11 mouse cellular contexts compared by ENCODE assay signal in genomic region chr12:67011368-67011767, GRCm38 (mm10).
DNase-seq lines count a peak whose midpoint lies in the region; ATAC-seq and TF ChIP-seq lines count a peak whose summit lies in the region.
"Had no signal": no experiment of that assay in that cellular context is flagged by ENCODE, and none has a peak within 500 bp of the region (broad histone marks: within the 10 kb centered on the region; RNA-seq: fewer than 3 reads in every experiment).

No protein-coding gene starts in this region.

- WGBS in hindbrain, postnatal 0 days: 49% methylated on average over 4 of the region's 4 CpGs
- 74% methylated on average over 4 of the region's 4 CpGs for WGBS in hindbrain, embryonic 13.5 days
- 81% methylated on average over 4 of the region's 4 CpGs for WGBS in limb, embryonic 10.5 days

- DNase-seq in hindbrain, postnatal 0 days (ENCODE audit: low spot score): peak; percentile 45
- DNase-seq in frontal cortex, postnatal 10 days (ENCODE audit: low spot score in 2 of 2): peak; percentile 16 to 33
- DNase-seq in layer of hippocampus, postnatal 36 days: peak; percentile 45 to 50
- peak; percentile 44 for DNase-seq in right cerebral cortex, postnatal 25 days
- DNase-seq in limb, embryonic 10.5 days (ENCODE audit: low spot score): no peak
- no peak for DNase-seq in c-Kit-positive CD71-positive TER-119-positive erythroid progenitor cells, embryonic 14.5 days (ENCODE audit: low spot score)
- DNase-seq: heart, postnatal 36 days; lung, adult 18-20 months had no signal

- H3K36me3 ChIP-seq in hindbrain, postnatal 0 days (ENCODE audit: insufficient read depth, low read length): no peaks in the 10 kb centered on the region
- H3K36me3 ChIP-seq in hindbrain, embryonic 13.5 days: no peaks in the 10 kb centered on the region
- no peaks in the 10 kb centered on the region for H3K36me3 ChIP-seq in limb, embryonic 10.5 days
- H3K36me3 ChIP-seq: midbrain, embryonic 12.5 days had no signal

- H3K9ac ChIP-seq in hindbrain, postnatal 0 days (replicated peaks; ENCODE audit: low read length): no peak overlapping the region
- no peak overlapping the region for H3K9ac ChIP-seq in hindbrain, embryonic 13.5 days
- H3K9ac ChIP-seq: midbrain, embryonic 12.5 days had no signal

- no peak overlapping the region for H3K4me2 ChIP-seq in hindbrain, postnatal 0 days (ENCODE audit: low read depth, low read length)
- H3K4me2 ChIP-seq in hindbrain, embryonic 13.5 days: no peak overlapping the region
- H3K4me2 ChIP-seq: midbrain, embryonic 12.5 days had no signal

- TF ChIP-seq CTCF in hindbrain, postnatal 0 days (IDR thresholded peaks at IDR 0.05; ENCODE audit: low read depth): no peak

- peak; percentile 63; the same call in 1 of the 2 replicates for ATAC-seq in hindbrain, postnatal 0 days
- ATAC-seq in hindbrain, embryonic 13.5 days (ENCODE audit: low FRiP score): no peak

- no peaks in the 10 kb centered on the region for H3K27me3 ChIP-seq in hindbrain, postnatal 0 days (ENCODE audit: insufficient read depth, low read length)
- no peaks in the 10 kb centered on the region for H3K27me3 ChIP-seq in hindbrain, embryonic 13.5 days
- H3K27me3 ChIP-seq in limb, embryonic 10.5 days (ENCODE audit: low read depth, poor library complexity, severe bottlenecking): no peaks in the 10 kb centered on the region
- H3K27me3 ChIP-seq: midbrain, embryonic 12.5 days had no signal

- no peaks in the 10 kb centered on the region for H3K4me1 ChIP-seq in hindbrain, postnatal 0 days (ENCODE audit: insufficient read depth, low read length)
- H3K4me1 ChIP-seq in hindbrain, embryonic 13.5 days (replicated peaks): peaks cover 5% of the 10 kb centered on the region; the same call in 1 of the 2 replicates
- no peaks in the 10 kb centered on the region for H3K4me1 ChIP-seq in limb, embryonic 10.5 days
- H3K4me1 ChIP-seq: midbrain, embryonic 12.5 days had no signal

- no peaks in the 10 kb centered on the region for H3K9me3 ChIP-seq in hindbrain, postnatal 0 days (ENCODE audit: low read length)
- H3K9me3 ChIP-seq in hindbrain, embryonic 13.5 days: no peaks in the 10 kb centered on the region
- H3K9me3 ChIP-seq in limb, embryonic 10.5 days (replicated peaks): no peaks in the 10 kb centered on the region
- H3K9me3 ChIP-seq: midbrain, embryonic 12.5 days had no signal

- H3K27ac ChIP-seq in hindbrain, postnatal 0 days: peak overlapping the region; percentile 41; the same call in 1 of the 2 replicates
- H3K27ac ChIP-seq in hindbrain, embryonic 13.5 days: no peak overlapping the region
- H3K27ac ChIP-seq in limb, embryonic 10.5 days: no peak overlapping the region
- H3K27ac ChIP-seq: kidney, postnatal 0 days; midbrain, embryonic 12.5 days had no signal

- H3K4me3 ChIP-seq in hindbrain, postnatal 0 days (ENCODE audit: low read length): no peak overlapping the region
- H3K4me3 ChIP-seq in hindbrain, embryonic 13.5 days: no peak overlapping the region
- H3K4me3 ChIP-seq in limb, embryonic 10.5 days: no peak overlapping the region
- H3K4me3 ChIP-seq: midbrain, embryonic 12.5 days had no signal

Comparison
In these comparisons a context has a peak if more than half of its experiments do, and no peak if none do; other contexts are left out.
1. DNase-seq: peak in hindbrain, postnatal 0 days (single experiment), frontal cortex, postnatal 10 days (2 of 2), layer of hippocampus, postnatal 36 days (2 of 2) and right cerebral cortex, postnatal 25 days (single experiment); none in limb, embryonic 10.5 days (single experiment) and c-Kit-positive CD71-positive TER-119-positive erythroid progenitor cells, embryonic 14.5 days (single experiment).